11 mouse cellular contexts compared by ENCODE assay signal in the genomic region with DNA sequence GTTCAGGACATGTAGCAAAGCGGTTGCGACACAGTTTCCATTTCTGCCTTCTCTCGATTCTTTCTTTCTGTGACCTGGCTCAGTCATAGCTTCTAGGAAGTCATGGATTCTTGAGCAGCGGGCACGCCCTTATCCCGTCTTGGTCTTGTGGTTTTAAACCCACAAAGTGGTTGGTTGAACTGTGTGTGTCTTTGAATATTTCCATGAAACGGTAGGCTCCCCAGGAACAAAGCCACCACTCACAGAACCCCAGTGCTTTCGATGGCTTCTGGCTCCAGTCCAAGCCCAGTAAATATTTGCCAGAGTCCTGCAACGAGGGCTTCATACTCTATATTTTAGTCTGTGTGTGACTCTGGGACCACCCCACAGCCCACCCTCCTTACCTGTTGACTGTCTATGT. TPM values are rescaled to one million over a fixed set of nuclear protein-coding genes. Genes with fewer than 3 reads are reported as not detected.
DNase-seq lines count a peak whose midpoint lies in the region; ATAC-seq and TF ChIP-seq lines count a peak whose summit lies in the region.
"Had no signal": no experiment of that assay in that cellular context is flagged by ENCODE, and none has a peak within 500 bp of the region (broad histone marks: within the 10 kb centered on the region; RNA-seq: fewer than 3 reads in every experiment).

No protein-coding gene starts in this region.

- H3K4me1 ChIP-seq in limb, embryonic 13.5 days, result peaks cover 31% of the 10 kb centered on the region
- no peaks in the 10 kb centered on the region; the same call in 1 of the 2 replicates for H3K4me1 ChIP-seq in limb, embryonic 10.5 days
- H3K4me1 ChIP-seq in lung, embryonic 14.5 days (ENCODE audit: insufficient read depth), result no peaks in the 10 kb centered on the region
- no peaks in the 10 kb centered on the region for H3K4me1 ChIP-seq in stomach, postnatal 0 days (replicated peaks; ENCODE audit: control insufficient read depth, insufficient read depth)
- H3K4me1 ChIP-seq: hindbrain, embryonic 10.5 days; liver, embryonic 13.5 days had no signal

- no peak overlapping the region for H3K4me3 ChIP-seq in limb, embryonic 13.5 days
- H3K4me3 ChIP-seq in limb, embryonic 10.5 days, result no peak overlapping the region
- no peak overlapping the region for H3K4me3 ChIP-seq in lung, embryonic 14.5 days (ENCODE audit: low read depth, low read length)
- H3K4me3 ChIP-seq in stomach, postnatal 0 days (ENCODE audit: low read depth, low read length), result no peak overlapping the region
- H3K4me3 ChIP-seq: hindbrain, embryonic 10.5 days; liver, embryonic 13.5 days had no signal

- peaks cover 10% of the 10 kb centered on the region for H3K36me3 ChIP-seq in limb, embryonic 13.5 days
- no peaks in the 10 kb centered on the region for H3K36me3 ChIP-seq in limb, embryonic 10.5 days
- H3K36me3 ChIP-seq in lung, embryonic 14.5 days (ENCODE audit: insufficient read depth), result 0 out of 2 replicates have a peak, but pooled peaks cover 5% of the 10 kb centered on the region
- no peaks in the 10 kb centered on the region for H3K36me3 ChIP-seq in stomach, postnatal 0 days (ENCODE audit: control insufficient read depth, insufficient read depth, low read length)
- H3K36me3 ChIP-seq: hindbrain, embryonic 10.5 days; liver, embryonic 13.5 days had no signal

- H3K4me2 ChIP-seq in limb, embryonic 13.5 days (replicated peaks), result no peak overlapping the region
- H3K4me2 ChIP-seq in lung, embryonic 14.5 days, result no peak overlapping the region
- H3K4me2 ChIP-seq in stomach, postnatal 0 days (replicated peaks; ENCODE audit: low read depth), result no peak overlapping the region
- H3K4me2 ChIP-seq: liver, embryonic 13.5 days had no signal

- no peak for TF ChIP-seq CTCF in lung, embryonic 14.5 days (IDR thresholded peaks at IDR 0.05; ENCODE audit: low read depth)
- no peak for TF ChIP-seq CTCF in stomach, postnatal 0 days (IDR thresholded peaks at IDR 0.05; ENCODE audit: low read depth)

- WGBS in limb, embryonic 13.5 days, result 51% methylated on average over 9 of the region's 9 CpGs
- WGBS in limb, embryonic 10.5 days, result 94% methylated on average over 9 of the region's 9 CpGs
- WGBS in lung, embryonic 14.5 days, result 41% methylated on average over 9 of the region's 9 CpGs
- WGBS in stomach, postnatal 0 days, result 42% methylated on average over 9 of the region's 9 CpGs

- no peak for DNase-seq in limb, embryonic 10.5 days (ENCODE audit: low spot score)
- DNase-seq in kidney, adult 18-20 months, result peak; percentile 55
- DNase-seq in lung, embryonic 14.5 days, result peak; percentile 80
- DNase-seq in stomach, postnatal 0 days (ENCODE audit: low spot score), result peak; percentile 78
- DNase-seq in embryo, embryonic 10.5 days (ENCODE audit: low spot score), result no peak
- DNase-seq: heart, adult 11 months; liver, embryonic 13.5 days had no signal

- H3K27ac ChIP-seq in limb, embryonic 13.5 days, result peak overlapping the region; percentile 63
- no peak overlapping the region for H3K27ac ChIP-seq in limb, embryonic 10.5 days
- H3K27ac ChIP-seq in lung, embryonic 14.5 days (ENCODE audit: low read depth), result peak overlapping the region; percentile 81; the same call in 1 of the 2 replicates
- 0 out of 2 replicates have a peak overlapping the region, but pooled peaks have one; percentile 20 for H3K27ac ChIP-seq in stomach, postnatal 0 days (replicated peaks)
- H3K27ac ChIP-seq: hindbrain, embryonic 10.5 days; liver, embryonic 13.5 days had no signal

- no peaks in the 10 kb centered on the region for H3K27me3 ChIP-seq in limb, embryonic 13.5 days
- no peaks in the 10 kb centered on the region for H3K27me3 ChIP-seq in limb, embryonic 10.5 days (ENCODE audit: low read depth, poor library complexity, severe bottlenecking)
- no peaks in the 10 kb centered on the region for H3K27me3 ChIP-seq in lung, embryonic 14.5 days (ENCODE audit: insufficient read depth, low read length)
- no peaks in the 10 kb centered on the region for H3K27me3 ChIP-seq in stomach, postnatal 0 days (ENCODE audit: control insufficient read depth, insufficient read depth, low read length)
- H3K27me3 ChIP-seq: liver, embryonic 13.5 days had no signal

- TF ChIP-seq EP300 in stomach, postnatal 0 days (optimal IDR thresholded peaks at IDR 0.05), result no peak

- no peak overlapping the region for H3K9ac ChIP-seq in limb, embryonic 13.5 days
- no peak overlapping the region for H3K9ac ChIP-seq in lung, embryonic 14.5 days
- H3K9ac ChIP-seq in stomach, postnatal 0 days (ENCODE audit: low read length), result no peak overlapping the region
- H3K9ac ChIP-seq: liver, embryonic 13.5 days had no signal

- H3K9me3 ChIP-seq in limb, embryonic 13.5 days, result no peaks in the 10 kb centered on the region
- no peaks in the 10 kb centered on the region for H3K9me3 ChIP-seq in limb, embryonic 10.5 days (replicated peaks)
- no peaks in the 10 kb centered on the region for H3K9me3 ChIP-seq in lung, embryonic 14.5 days (ENCODE audit: low read depth, low read length)
- no peaks in the 10 kb centered on the region for H3K9me3 ChIP-seq in stomach, postnatal 0 days (ENCODE audit: control insufficient read depth, low read length)
- H3K9me3 ChIP-seq: hindbrain, embryonic 10.5 days; liver, embryonic 13.5 days had no signal

- peak; percentile 48; the same call in 1 of the 2 replicates for ATAC-seq in limb, embryonic 13.5 days (ENCODE audit: low FRiP score, low read depth)
- ATAC-seq in lung, embryonic 14.5 days (ENCODE audit: insufficient read depth), result peak; percentile 80
- ATAC-seq in stomach, postnatal 0 days (ENCODE audit: low FRiP score, low TSS enrichment), result peak; percentile 88
- no peak for ATAC-seq in megakaryocyte-erythroid progenitor cell, adult 5-6 weeks (replicated peaks; ENCODE audit: low FRiP score, low TSS enrichment, poor library complexity, severe bottlenecking)
- ATAC-seq: forebrain, embryonic 16.5 days had no signal

RNA-seq across cellular contexts. Expression of gene Kcnk1, which starts 31.6 kb away (rescaled TPM):
- 23.5 and 26.6 TPM in 2 replicates for polyA plus RNA-seq in limb, embryonic 13.5 days (2015; fragmentation: Nextera tagmentation; extraction: Ambion mirVana)
- 9.2 and 10.1 TPM in 2 replicates for polyA plus RNA-seq in limb, embryonic 10.5 days (2016; fragmentation: Nextera tagmentation; extraction: Ambion mirVana)
- 48.3 and 49.0 TPM in 2 replicates for polyA plus RNA-seq in lung, embryonic 14.5 days (2014; fragmentation: Nextera tagmentation; extraction: Ambion mirVana)
- 63.1 and 65.6 TPM in 2 replicates for polyA plus RNA-seq in stomach, postnatal 0 days (2015; fragmentation: Nextera tagmentation; extraction: Ambion mirVana)
- total RNA-seq in megakaryocyte-erythroid progenitor cell, adult 5-6 weeks (2014; fragmentation: Nextera tagmentation), result not detected in 2 replicates
- total RNA-seq in megakaryocyte-erythroid progenitor cell, adult 5-6 weeks (2017), result 1.2 TPM in 1 of 2 replicates, not detected in the other

Comparison
In these comparisons a context has a peak if more than half of its experiments do, and no peak if none do; other contexts are left out.
1. DNase-seq: peak in kidney, adult 18-20 months (single experiment), lung, embryonic 14.5 days (single experiment) and stomach, postnatal 0 days (single experiment); none in limb, embryonic 10.5 days (single experiment) and embryo, embryonic 10.5 days (single experiment).